Mouse (Mus musculus) left cerebral cortex, postnatal 14 days (tissue): ENCODE results near the gene Myo7a. TPM values are rescaled to one million over a fixed set of nuclear protein-coding genes. Genes with fewer than 3 reads are reported as not detected.

Source experiments
- DNase-seq, 2 experiments: peaks; one replicate each; pipeline ENCODE4 v3.0.0; 2021 to 2022; ENCODE audit warnings: low spot score in 2 of 2, mixed read lengths in 1 of 2
- intact Hi-C: fragments of 180-260 bp; cut with DNase I; formaldehyde crosslinking; loops from one replicate; pipeline ENCODE4 v1.15.1; 2025
- total RNA-seq, 2 experiments: library from RNA; stranded (reverse); gene quantifications; 2 replicates each; pipeline ENCODE4 v1.2.3; 2021

Myo7a gene
- total RNA-seq, 2 experiments from 2014 or later, result 12.4 to 13.7 TPM

GRCm38 (mm10) chr7:98108636-98109430, 10.5 kb downstream of the Myo7a start:
- intact Hi-C loops, result no loop called here
- DNase-seq, result no peak

- no peak for DNase-seq
- intact Hi-C loops, result no loop called here
Observed at GRCm38 (mm10) chr7:98106272-98106671, 13.1 kb downstream of the Myo7a start.

- DNase-seq, result no peak
- intact Hi-C loops, result no loop called here
Observed at GRCm38 (mm10) chr7:98104481-98105435, 14.6 kb downstream of the Myo7a start.

- DNase-seq, result no peak
- intact Hi-C loops, result loop anchor here (1.0 kb wide), 1 partner anchor 16 kb away; no protein-coding TSS in a partner anchor
Observed at GRCm38 (mm10) chr7:98103942-98104292, 15.4 kb downstream of the Myo7a start.

- peak; percentile 86 to 89 for DNase-seq
- intact Hi-C loops, result loop anchor here (1.0 kb wide), 1 partner anchor 17 kb away; no protein-coding TSS in a partner anchor
Observed at GRCm38 (mm10) chr7:98103002-98103941, 16.1 kb downstream of the Myo7a start.

DNA sequence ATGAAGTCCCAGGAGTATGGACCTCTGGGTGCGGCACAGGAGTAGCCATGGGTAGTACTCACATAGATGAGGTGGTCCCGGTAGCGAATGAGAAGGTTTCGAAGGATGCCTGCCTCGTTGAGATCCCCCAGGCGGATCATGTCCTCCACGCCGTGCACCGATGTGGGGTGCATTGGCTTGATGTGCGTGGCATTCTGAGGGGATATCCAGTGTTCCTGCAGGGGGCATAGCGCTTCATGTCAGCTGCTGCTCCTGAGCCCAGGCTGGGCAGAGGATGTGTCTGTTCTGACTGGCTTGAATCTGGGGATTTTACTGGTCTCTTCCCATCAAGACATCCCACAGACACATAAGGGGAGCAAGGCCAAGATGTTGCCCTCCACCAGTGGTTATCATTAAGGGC, 16.8 kb downstream of the Myo7a start:
- no peak for DNase-seq
- intact Hi-C loops, result no loop called here

DNA sequence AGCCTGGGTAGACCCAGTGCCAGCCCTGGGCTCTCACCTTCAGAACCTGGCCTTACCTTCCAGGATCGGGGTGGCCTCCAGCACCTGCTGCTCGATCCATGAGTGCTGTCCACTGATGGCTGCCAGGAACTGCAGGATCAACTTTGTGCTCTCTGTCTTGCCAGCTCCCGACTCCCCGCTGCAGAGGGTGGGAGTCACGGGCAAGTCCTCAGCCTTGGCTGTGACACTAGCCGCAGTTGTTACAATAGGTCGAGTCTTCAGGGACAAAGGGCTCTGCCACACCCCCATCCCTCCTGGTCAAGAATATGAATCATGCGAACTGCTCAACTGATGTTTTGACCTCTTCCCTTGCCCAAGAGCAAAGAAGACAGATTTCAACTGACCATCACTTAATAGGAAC, 21.8 kb downstream of the Myo7a start:
- intact Hi-C loops, result no loop called here
- no peak for DNase-seq

- intact Hi-C loops, result no loop called here
- DNase-seq, result no peak
Observed at GRCm38 (mm10) chr7:98095852-98096251, 23.5 kb downstream of the Myo7a start.

DNA sequence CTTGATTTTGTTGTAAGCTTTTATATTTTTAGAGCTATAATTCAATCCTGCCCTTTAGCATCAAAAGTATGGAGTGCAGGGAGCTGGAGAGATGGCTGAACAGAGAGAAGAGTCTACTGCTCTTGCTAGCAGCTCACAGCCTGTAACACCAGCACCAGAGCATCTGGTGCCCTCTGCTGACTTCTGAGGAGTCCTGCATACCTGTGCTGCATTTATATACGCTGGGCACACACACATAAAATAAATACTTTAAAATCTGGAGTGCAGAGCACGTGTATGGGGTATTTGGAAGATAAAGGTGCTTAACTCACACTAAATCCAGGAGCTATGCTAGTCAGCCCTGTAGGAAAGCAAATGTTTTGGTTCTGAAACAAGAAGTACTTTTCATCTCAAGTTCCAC, 33.0 kb downstream of the Myo7a start:
- DNase-seq, result no peak
- intact Hi-C loops, result no loop called here

DNA sequence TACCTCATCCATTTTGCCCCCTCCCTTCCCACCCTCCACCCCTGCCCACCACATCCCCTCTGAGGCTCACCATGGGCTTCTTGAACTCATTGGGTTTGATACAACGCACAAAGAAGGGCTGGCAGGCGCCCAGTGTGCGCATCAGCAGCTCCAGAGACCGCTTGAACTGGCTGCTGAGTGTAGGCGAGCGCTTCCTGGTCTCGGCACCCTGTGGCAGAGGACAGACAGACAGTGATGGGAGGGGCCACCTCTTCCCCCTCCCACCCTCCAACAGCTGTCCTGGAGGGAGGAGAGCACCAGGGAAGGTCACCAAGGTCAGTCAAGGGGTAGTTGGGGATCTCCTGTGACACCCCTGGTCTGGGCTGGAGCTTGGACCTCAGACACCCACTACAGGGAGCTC, 34.0 kb downstream of the Myo7a start:
- intact Hi-C loops, result no loop called here
- DNase-seq, result no peak

DNA sequence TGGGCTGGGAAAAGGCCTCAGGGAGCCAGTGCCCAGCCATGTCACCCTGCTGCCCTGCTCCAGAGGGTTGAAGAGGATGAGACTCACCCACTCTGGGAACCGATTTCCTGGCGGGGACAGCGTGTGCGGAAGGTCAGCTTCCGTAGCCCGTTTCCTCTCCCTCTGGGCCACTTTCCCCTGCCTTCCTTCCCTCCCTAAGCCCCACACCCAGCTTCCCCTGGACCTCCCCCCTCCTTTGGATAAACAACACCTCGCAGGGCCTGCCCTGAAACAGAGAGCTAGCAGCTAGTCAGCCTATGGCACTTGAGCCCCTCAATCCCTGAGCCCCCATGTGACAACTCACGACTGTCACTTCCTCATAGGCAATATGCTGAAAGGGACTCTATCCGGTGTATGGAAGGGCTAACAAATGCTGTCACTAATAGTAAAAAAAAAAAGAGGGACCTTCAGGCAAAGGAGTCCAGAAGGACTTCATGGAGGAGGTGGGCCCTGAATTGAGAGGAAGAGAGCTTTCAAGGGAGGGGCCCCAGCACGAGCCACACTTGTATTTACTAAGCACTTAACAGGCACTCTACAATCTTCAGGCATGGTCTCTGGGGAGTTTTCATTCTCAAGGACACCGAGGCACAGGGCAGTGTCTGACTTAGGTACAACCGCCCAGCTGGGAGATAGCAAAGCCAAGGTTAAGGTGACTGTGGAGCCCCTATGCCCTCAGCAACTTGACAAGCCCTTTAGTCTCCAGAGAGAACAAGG, 34.6 kb downstream of the Myo7a start:
- DNase-seq, result no peak
- intact Hi-C loops, result no loop called here

- DNase-seq, result no peak
- intact Hi-C loops, result no loop called here
Observed at GRCm38 (mm10) chr7:98082376-98082775, 36.9 kb downstream of the Myo7a start.

DNA sequence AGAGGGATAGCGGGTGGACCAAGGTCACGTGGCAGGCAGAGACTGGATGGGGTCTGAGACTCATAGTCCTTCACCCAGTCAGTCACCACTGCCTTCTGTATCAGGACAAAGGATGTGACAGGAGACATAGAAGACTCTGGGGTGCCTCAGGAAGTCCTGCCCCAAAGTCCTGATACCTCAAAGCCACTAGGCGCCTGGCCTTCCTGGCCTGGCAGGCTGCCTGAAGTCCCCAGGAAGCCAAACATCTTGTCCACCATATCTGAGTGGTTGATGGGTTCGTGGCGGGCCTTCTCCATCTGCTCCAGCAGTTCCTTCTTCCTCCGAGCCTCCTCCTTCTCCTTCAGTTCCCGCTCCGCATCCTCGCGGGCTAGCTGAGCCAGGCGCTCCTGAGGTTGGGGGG, 41.9 kb downstream of the Myo7a start:
- no peak for DNase-seq
- intact Hi-C loops, result no loop called here

DNA sequence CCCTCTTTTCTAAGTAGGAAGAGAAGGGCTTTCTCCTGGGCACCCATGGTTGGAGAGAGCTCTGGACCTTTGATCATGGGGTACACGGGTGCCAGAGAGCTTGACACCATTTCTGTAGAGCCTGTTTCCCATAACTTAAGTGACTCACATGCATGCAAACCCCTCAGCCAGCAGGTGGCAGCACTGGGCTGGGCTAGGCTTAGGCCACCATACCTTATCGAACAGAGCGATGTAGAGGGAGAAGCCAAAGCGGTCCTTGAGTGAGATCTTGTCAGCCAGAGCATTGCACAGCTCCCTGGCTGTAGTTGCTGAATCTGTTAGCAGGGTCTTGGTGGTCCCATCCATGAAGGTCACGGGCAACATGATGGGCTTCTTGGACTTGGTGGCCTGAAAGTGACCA, 47.7 kb downstream of the Myo7a start:
- intact Hi-C loops, result loop anchor here (5.0 kb wide), 1 partner anchor 46 kb away; the partner anchor contains the start of gene Myo7a
- peak; percentile 63 to 77 for DNase-seq

- intact Hi-C loops, result no loop called here
- no peak for DNase-seq
Observed at GRCm38 (mm10) chr7:98066229-98066628, 53.1 kb downstream of the Myo7a start.

GRCm38 (mm10) chr7:98054942-98055341, 64.4 kb downstream of the Myo7a start:
- no peak for DNase-seq
- intact Hi-C loops, result no loop called here

DNA sequence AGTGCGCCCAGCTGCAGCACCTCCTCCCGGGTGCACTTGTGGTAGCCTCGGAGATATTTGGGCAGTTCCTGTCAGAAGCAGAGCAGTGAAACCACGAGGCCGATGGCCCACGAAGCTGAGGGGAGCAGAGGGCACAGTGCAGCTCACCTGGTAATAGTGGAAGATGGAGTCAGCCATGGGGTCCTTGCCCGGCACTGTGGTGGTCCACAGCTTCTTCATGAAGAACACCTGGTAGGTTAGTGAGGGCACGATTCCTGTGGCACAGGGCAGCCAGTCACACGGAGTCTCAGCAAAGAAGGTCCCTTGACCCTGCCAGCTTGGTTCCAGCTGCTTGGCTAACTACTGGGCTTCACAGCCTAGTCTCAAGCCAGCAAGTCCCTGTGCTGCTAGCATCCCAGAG, 64.9 kb downstream of the Myo7a start:
- no peak for DNase-seq
- intact Hi-C loops, result no loop called here

GRCm38 (mm10) chr7:98051980-98052379, 67.3 kb downstream of the Myo7a start:
- DNase-seq, result peak; percentile 34 to 40
- intact Hi-C loops, result no loop called here
